Mouse (Mus musculus) liver, adult (tissue): ENCODE measurements around the gene Aven.

Experiments
- GATA4 ChIP-seq: IDR thresholded peaks from 2 replicates; pipeline ENCODE4 v1.6.1; 2014; ENCODE audit warnings: mild to moderate bottlenecking, low read length; ENCODE audit not compliant: insufficient replicate concordance

The Aven gene

GRCm38 (mm10) chr2:112481564-112481963 lies 11.2 kb upstream of the Aven start:
- TF ChIP-seq GATA4, result no peak

GRCm38 (mm10) chr2:112482533-112483333 lies 10.0 kb upstream of the Aven start:
- TF ChIP-seq GATA4, result no peak

- TF ChIP-seq GATA4, result no peak
Measured at GRCm38 (mm10) chr2:112483334-112483651, 9.5 kb upstream of the Aven start.

- no peak for TF ChIP-seq GATA4
Measured at GRCm38 (mm10) chr2:112484886-112485285, 7.9 kb upstream of the Aven start.

GRCm38 (mm10) chr2:112490483-112491196 lies 2.1 kb upstream of the Aven start:
- TF ChIP-seq GATA4, result no peak

- no peak for TF ChIP-seq GATA4
Measured at GRCm38 (mm10) chr2:112491629-112492028, 1.1 kb upstream of the Aven start.

GRCm38 (mm10) chr2:112492431-112492855 lies 321 bp upstream of the Aven start:
- TF ChIP-seq GATA4, result no peak

GRCm38 (mm10) chr2:112493539-112494260 lies 936 bp downstream of the Aven start:
- TF ChIP-seq GATA4, result no peak

- TF ChIP-seq GATA4, result no peak
Measured at GRCm38 (mm10) chr2:112497851-112498250, 5.1 kb downstream of the Aven start.

GRCm38 (mm10) chr2:112501209-112501608 lies 8.4 kb downstream of the Aven start:
- TF ChIP-seq GATA4, result no peak

- TF ChIP-seq GATA4, result no peak
Measured at GRCm38 (mm10) chr2:112503978-112504377, 11.2 kb downstream of the Aven start.

- TF ChIP-seq GATA4, result no peak
Measured at GRCm38 (mm10) chr2:112506841-112507435, 14.2 kb downstream of the Aven start.

- TF ChIP-seq GATA4, result no peak
Measured at GRCm38 (mm10) chr2:112507444-112507843, 14.7 kb downstream of the Aven start.

- no peak for TF ChIP-seq GATA4
Measured at GRCm38 (mm10) chr2:112510140-112510539, 17.4 kb downstream of the Aven start.

- no peak for TF ChIP-seq GATA4
Measured at GRCm38 (mm10) chr2:112513036-112513435, 20.3 kb downstream of the Aven start.

- no peak for TF ChIP-seq GATA4
Measured at GRCm38 (mm10) chr2:112516728-112517127, 24.0 kb downstream of the Aven start.

GRCm38 (mm10) chr2:112517218-112517617 lies 24.5 kb downstream of the Aven start:
- no peak for TF ChIP-seq GATA4
